Mouse (Mus musculus) kidney, embryonic 14.5 days (tissue): ENCODE measurements around the gene Actr3b. TPM values are rescaled to one million over a fixed set of nuclear protein-coding genes. Genes with fewer than 3 reads are reported as not detected.

ENCODE experiments used
- ATAC-seq: fragments of 200-750 bp; cut with Nextera tagmentation; 2 replicates; pipeline ENCODE4 v1.8.0; 2017; ENCODE audit warnings: moderate number of reproducible peaks, mild to moderate bottlenecking, moderate TSS enrichment, moderate library complexity; ENCODE audit not compliant: low FRiP score, low TSS enrichment
- H3K27ac ChIP-seq: fragments of 300-500 bp; sonication (generic); 2 replicates; pipeline ENCODE4 v1.5.1; 2014; ENCODE audit warnings: low read depth, mild to moderate bottlenecking, low read length, moderate library complexity, mixed read lengths
- H3K27me3 ChIP-seq: fragments of 300-500 bp; sonication (generic); 2 replicates; pipeline ENCODE4 v1.6.1; 2014; ENCODE audit warnings: mild to moderate bottlenecking, low read length; ENCODE audit not compliant: control insufficient read depth, insufficient read depth
- H3K36me3 ChIP-seq: fragments of 300-500 bp; sonication (generic); 2 replicates; pipeline ENCODE4 v1.6.1; 2014; ENCODE audit warnings: low read length, mixed read lengths; ENCODE audit not compliant: control insufficient read depth, insufficient read depth
- H3K4me1 ChIP-seq: fragments of 300-500 bp; sonication (generic); 2 replicates; pipeline ENCODE4 v1.6.1; 2014; ENCODE audit warnings: low read length, mixed read lengths; ENCODE audit not compliant: control insufficient read depth, insufficient read depth
- H3K4me2 ChIP-seq: fragments of 300-500 bp; sonication (generic); replicated peaks from 2 replicates; pipeline ENCODE4 v1.6.1; 2014; ENCODE audit warnings: low read depth, mild to moderate bottlenecking, low read length
- H3K4me3 ChIP-seq: fragments of 300-500 bp; sonication (generic); 2 replicates; pipeline ENCODE4 v1.5.1; 2014; ENCODE audit warnings: mild to moderate bottlenecking, low read length
- H3K9ac ChIP-seq: fragments of 300-500 bp; sonication (generic); 2 replicates; pipeline ENCODE4 v1.6.1; 2014; ENCODE audit warnings: low read depth, mild to moderate bottlenecking, low read length, moderate library complexity
- H3K9me3 ChIP-seq: fragments of 300-500 bp; sonication (generic); 2 replicates; pipeline ENCODE4 v1.6.1; 2016; ENCODE audit warnings: low read length; ENCODE audit not compliant: control insufficient read depth
- WGBS: fragments of 180-500 bp; shearing (Covaris S2); extraction: QIAGEN DNeasy Blood & Tissue Kit; methylation state at CpG from one replicate; pipeline ENCODE4 v1.1.7; 2014; 5-methylcytosine and 5-hydroxymethylcytosine counted together
- polyA plus RNA-seq: library from polyadenylated mRNA; unstranded; fragments of >200 nt; fragmentation: Nextera tagmentation; extraction: Ambion mirVana; gene quantifications from 2 replicates; pipeline ENCODE4 v1.2.1, GENCODE M21; 2014

Actr3b gene
- polyA plus RNA-seq, 1 experiment from 2014 or later: 5.7 TPM

- whole genome bisulfite sequencing: 76% methylated on average over 17 of the region's 17 CpGs
- peaks cover 7% of the 10 kb centered on the region; the same call in 1 of the 2 replicates for H3K9me3 ChIP-seq
- H3K9ac ChIP-seq: no peak overlapping the region
- H3K4me1 ChIP-seq: no peaks in the 10 kb centered on the region
- no peak overlapping the region for H3K27ac ChIP-seq
- no peaks in the 10 kb centered on the region for H3K27me3 ChIP-seq
- H3K4me2 ChIP-seq: peak overlapping the region; percentile 26; the same call in 1 of the 2 replicates
- H3K4me3 ChIP-seq: 0 out of 2 replicates have a peak overlapping the region, but pooled peaks have one; percentile 7
- ATAC-seq: no peak
- no peaks in the 10 kb centered on the region for H3K36me3 ChIP-seq
Measured at GRCm38 (mm10) chr5:25769006-25769405, 9.2 kb downstream of the Actr3b start.

GRCm38 (mm10) chr5:25769406-25769805 is 9.6 kb downstream of the Actr3b start:
- Histone ChIP-seq H3K4me3 (no peak overlapping the region), H3K9me3 (peaks cover 7% of the 10 kb centered on the region; the same call in 1 of the 2 replicates), H3K4me1 (no peaks in the 10 kb centered on the region), H3K9ac (no peak overlapping the region), H3K27me3 (no peaks in the 10 kb centered on the region), H3K36me3 (no peaks in the 10 kb centered on the region), H3K27ac (no peak overlapping the region), H3K4me2 (no peak overlapping the region)
- no peak for ATAC-seq
- WGBS: 45% methylated on average over 2 of the region's 2 CpGs

- ATAC-seq: no peak
- WGBS: 87% methylated on average over 9 of the region's 9 CpGs
- no peak overlapping the region for H3K4me2 ChIP-seq
Measured at GRCm38 (mm10) chr5:25772456-25772855, 12.7 kb downstream of the Actr3b start.

GRCm38 (mm10) chr5:25773921-25774790 is 14.4 kb downstream of the Actr3b start:
- no peaks in the 10 kb centered on the region for H3K4me1 ChIP-seq
- no peak for ATAC-seq
- no peak overlapping the region for H3K27ac ChIP-seq
- peaks cover 7% of the 10 kb centered on the region; the same call in 1 of the 2 replicates for H3K9me3 ChIP-seq
- H3K27me3 ChIP-seq: no peaks in the 10 kb centered on the region
- H3K4me2 ChIP-seq: no peak overlapping the region
- H3K9ac ChIP-seq: no peak overlapping the region
- no peaks in the 10 kb centered on the region for H3K36me3 ChIP-seq
- no peak overlapping the region for H3K4me3 ChIP-seq
- 78% methylated on average over 13 of the region's 13 CpGs for WGBS

More at GRCm38 (mm10) chr5:25772456-25772855, 12.7 kb downstream of the Actr3b start:
- Histone ChIP-seq H3K27me3 (no peaks in the 10 kb centered on the region), H3K36me3 (no peaks in the 10 kb centered on the region), H3K27ac (no peak overlapping the region), H3K4me3 (no peak overlapping the region), H3K9ac (no peak overlapping the region), H3K9me3 (peaks cover 7% of the 10 kb centered on the region; the same call in 1 of the 2 replicates), H3K4me1 (no peaks in the 10 kb centered on the region)

GRCm38 (mm10) chr5:25791570-25791969 is 31.8 kb downstream of the Actr3b start:
- WGBS: 90% methylated on average over 6 of the region's 6 CpGs
- ATAC-seq: no peak

GRCm38 (mm10) chr5:25797776-25798175 is 38.0 kb downstream of the Actr3b start:
- no peak for ATAC-seq
- Histone ChIP-seq H3K27ac (no peak overlapping the region), H3K9ac (no peak overlapping the region), H3K4me2 (no peak overlapping the region), H3K27me3 (no peaks in the 10 kb centered on the region), H3K4me3 (no peak overlapping the region), H3K9me3 (no peaks in the 10 kb centered on the region), H3K36me3 (no peaks in the 10 kb centered on the region), H3K4me1 (no peaks in the 10 kb centered on the region)
- WGBS: 92% methylated on average over 11 of the region's 11 CpGs

More at GRCm38 (mm10) chr5:25791570-25791969, 31.8 kb downstream of the Actr3b start:
- Histone ChIP-seq H3K9me3 (no peaks in the 10 kb centered on the region), H3K4me3 (no peak overlapping the region), H3K4me1 (no peaks in the 10 kb centered on the region), H3K4me2 (no peak overlapping the region), H3K36me3 (no peaks in the 10 kb centered on the region), H3K27me3 (no peaks in the 10 kb centered on the region), H3K9ac (no peak overlapping the region), H3K27ac (no peak overlapping the region)

GRCm38 (mm10) chr5:25800929-25801328 is 41.1 kb downstream of the Actr3b start:
- H3K4me2 ChIP-seq: no peak overlapping the region
- ATAC-seq: no peak
- no peaks in the 10 kb centered on the region for H3K27me3 ChIP-seq
- no peak overlapping the region for H3K27ac ChIP-seq
- no peak overlapping the region for H3K4me3 ChIP-seq
- 78% methylated on average over 6 of the region's 6 CpGs for WGBS
- H3K9me3 ChIP-seq: no peaks in the 10 kb centered on the region
- H3K9ac ChIP-seq: no peak overlapping the region
- no peaks in the 10 kb centered on the region for H3K4me1 ChIP-seq
- no peaks in the 10 kb centered on the region for H3K36me3 ChIP-seq

- Histone ChIP-seq H3K36me3 (no peaks in the 10 kb centered on the region), H3K4me2 (no peak overlapping the region), H3K4me1 (no peaks in the 10 kb centered on the region), H3K9me3 (no peaks in the 10 kb centered on the region), H3K27me3 (no peaks in the 10 kb centered on the region), H3K9ac (no peak overlapping the region), H3K4me3 (no peak overlapping the region), H3K27ac (no peak overlapping the region)
- WGBS: 77% methylated on average over 4 of the region's 4 CpGs
- ATAC-seq: no peak
Measured at GRCm38 (mm10) chr5:25801744-25802143, 41.9 kb downstream of the Actr3b start.

- H3K4me1 ChIP-seq: no peaks in the 10 kb centered on the region
- no peak overlapping the region for H3K4me2 ChIP-seq
- no peaks in the 10 kb centered on the region for H3K36me3 ChIP-seq
- no peak for ATAC-seq
- H3K4me3 ChIP-seq: no peak overlapping the region
- no peak overlapping the region for H3K9ac ChIP-seq
- H3K27me3 ChIP-seq: no peaks in the 10 kb centered on the region
- WGBS: 86% methylated on average over 5 of the region's 5 CpGs
- H3K27ac ChIP-seq: no peak overlapping the region
- no peaks in the 10 kb centered on the region for H3K9me3 ChIP-seq
Measured at GRCm38 (mm10) chr5:25804569-25804968, 44.8 kb downstream of the Actr3b start.
